Mouse (Mus musculus): ENCODE results near the gene Gm21915. TPM values are rescaled to one million over a fixed set of nuclear protein-coding genes. Genes with fewer than 3 reads are reported as not detected.

Gm21915 gene
- not detected in 2 replicates for polyA plus RNA-seq (2012; rRNA removed)

DNA sequence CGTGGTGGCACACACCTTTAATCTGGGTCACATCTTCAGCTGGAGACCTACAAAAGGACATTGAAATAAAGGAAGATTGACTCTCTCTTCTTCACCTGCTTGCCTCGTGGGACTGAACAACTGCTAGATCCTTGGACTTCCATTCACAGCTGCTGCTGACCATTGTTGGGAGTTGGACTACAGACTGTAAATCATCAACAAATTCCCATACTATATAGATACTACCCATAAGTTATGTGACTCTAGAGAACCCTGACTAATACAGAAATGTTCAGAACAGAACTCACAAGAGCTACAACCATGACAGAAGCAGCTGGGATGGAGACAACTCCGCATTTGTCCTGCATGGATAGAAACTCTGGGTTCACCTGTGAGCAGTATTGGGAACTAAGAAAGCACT, at the start of gene Gm21915:
Gene Gm21915, plus strand, starts transcription at position 301 of the 400 bp plus-strand sequence.
- Histone ChIP-seq H3K27ac (ENCODE audit: insufficient read depth, low read depth, low read length) (no peak within 1 kb of the TSS), H3K36me3 (ENCODE audit: control insufficient read depth, insufficient read depth, low read length) (no peaks in the 10 kb centered on the region), H3K27me3 (replicated peaks; ENCODE audit: control insufficient read depth, insufficient read depth, low read length) (no peaks in the 10 kb centered on the region), H3K4me3 (ENCODE audit: insufficient read depth, low read depth, low read length) (no peak within 1 kb of the TSS), H3K4me1 (ENCODE audit: control insufficient read depth, insufficient read depth, low read length) (no peaks in the 10 kb centered on the region)
- DNase-seq, result no peak
- 89% methylated on average over 3 of the region's 3 CpGs for WGBS
- no peak for TF ChIP-seq POLR2A (IDR thresholded peaks at IDR 0.05; ENCODE audit: low read depth, low read length)
- no peak for TF ChIP-seq CTCF (conservative IDR thresholded peaks at IDR 0.05; ENCODE audit: insufficient read depth, insufficient read length, low read depth, low read length)

DNA sequence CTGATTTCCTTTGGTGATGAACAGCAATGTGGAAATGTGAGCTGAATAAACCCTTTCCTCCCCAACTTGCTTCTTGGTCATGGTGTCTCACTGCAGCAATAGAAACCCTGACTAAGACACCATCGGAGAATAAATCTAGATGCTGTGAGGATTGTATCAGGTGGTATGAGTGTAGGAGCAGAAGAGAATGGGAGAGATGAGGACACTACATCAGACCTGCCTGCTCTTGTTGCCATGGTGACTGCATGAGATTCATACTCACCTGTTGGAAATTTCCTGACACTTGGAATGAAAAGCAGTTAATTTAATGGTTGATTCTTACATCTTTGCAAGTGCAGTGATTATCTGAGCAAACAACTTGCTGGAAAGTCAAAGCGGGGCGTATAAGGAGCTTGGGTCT, 48.1 kb upstream of the Gm21915 start:
- no peaks in the 10 kb centered on the region for H3K4me1 ChIP-seq (ENCODE audit: control insufficient read depth, insufficient read depth, low read length)
- no peaks in the 10 kb centered on the region for H3K36me3 ChIP-seq (ENCODE audit: control insufficient read depth, insufficient read depth, low read length)
- no peak overlapping the region for H3K27ac ChIP-seq (ENCODE audit: insufficient read depth, low read depth, low read length)
- no peak overlapping the region for H3K4me3 ChIP-seq (ENCODE audit: insufficient read depth, low read depth, low read length)
- no peaks in the 10 kb centered on the region for H3K27me3 ChIP-seq (replicated peaks; ENCODE audit: control insufficient read depth, insufficient read depth, low read length)
- 97% methylated on average over 3 of the region's 3 CpGs for WGBS
- TF ChIP-seq POLR2A (IDR thresholded peaks at IDR 0.05; ENCODE audit: low read depth, low read length) (no peak), CTCF (conservative IDR thresholded peaks at IDR 0.05; ENCODE audit: insufficient read depth, insufficient read length, low read depth, low read length) (no peak)
- DNase-seq, result no peak

DNA sequence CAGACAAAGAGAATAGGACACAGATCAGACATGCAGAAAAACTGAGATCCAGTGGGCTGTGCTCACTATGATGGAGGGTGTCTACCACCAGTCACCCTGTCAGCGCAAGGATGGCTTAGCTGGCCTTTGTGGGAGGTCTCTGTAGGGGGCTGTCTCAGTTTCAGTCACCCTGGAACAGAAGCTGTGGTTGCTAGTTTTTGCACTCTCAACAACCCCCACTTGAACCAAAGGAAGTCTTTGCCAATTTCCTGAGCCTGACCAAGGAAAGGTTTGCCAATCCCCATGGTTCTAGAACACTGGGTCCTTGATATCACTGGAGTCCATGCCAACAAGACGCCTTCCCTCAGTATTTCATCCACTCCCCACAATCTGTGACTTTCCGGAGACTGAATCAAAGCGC, 47.6 kb upstream of the Gm21915 start:
- Histone ChIP-seq H3K27ac (ENCODE audit: insufficient read depth, low read depth, low read length) (no peak overlapping the region), H3K4me1 (ENCODE audit: control insufficient read depth, insufficient read depth, low read length) (no peaks in the 10 kb centered on the region), H3K36me3 (ENCODE audit: control insufficient read depth, insufficient read depth, low read length) (no peaks in the 10 kb centered on the region), H3K4me3 (ENCODE audit: insufficient read depth, low read depth, low read length) (no peak overlapping the region), H3K27me3 (replicated peaks; ENCODE audit: control insufficient read depth, insufficient read depth, low read length) (no peaks in the 10 kb centered on the region)
- 97% methylated on average over 4 of the region's 4 CpGs for WGBS
- TF ChIP-seq POLR2A (IDR thresholded peaks at IDR 0.05; ENCODE audit: low read depth, low read length), result no peak
- TF ChIP-seq CTCF (conservative IDR thresholded peaks at IDR 0.05; ENCODE audit: insufficient read depth, insufficient read length, low read depth, low read length), result no peak
- no peak for DNase-seq

DNA sequence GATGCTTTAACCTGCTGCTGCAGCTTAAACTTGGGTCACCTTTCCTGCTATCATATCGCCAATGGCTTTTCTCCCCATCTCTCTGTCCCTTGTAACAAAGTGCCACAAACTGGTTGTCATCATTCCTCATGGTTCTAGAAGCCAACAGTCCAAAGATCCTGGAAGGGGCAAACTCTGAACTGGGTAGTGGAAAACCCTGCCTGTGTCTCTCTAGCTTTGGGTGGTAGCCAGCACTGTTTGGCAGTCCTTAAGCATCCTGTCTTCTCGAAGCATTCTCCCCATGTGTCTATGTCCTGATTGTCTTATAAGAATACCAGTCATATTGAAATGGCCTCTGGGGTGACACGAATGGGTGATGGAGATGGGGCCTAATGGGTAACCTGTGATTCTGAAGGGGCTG, 45.1 kb upstream of the Gm21915 start:
- Histone ChIP-seq H3K27me3 (replicated peaks; ENCODE audit: control insufficient read depth, insufficient read depth, low read length) (no peaks in the 10 kb centered on the region), H3K4me1 (ENCODE audit: control insufficient read depth, insufficient read depth, low read length) (peaks cover 5% of the 10 kb centered on the region; the same call in 1 of the 2 replicates), H3K36me3 (ENCODE audit: control insufficient read depth, insufficient read depth, low read length) (no peaks in the 10 kb centered on the region), H3K4me3 (ENCODE audit: insufficient read depth, low read depth, low read length) (no peak overlapping the region), H3K27ac (ENCODE audit: insufficient read depth, low read depth, low read length) (no peak overlapping the region)
- DNase-seq, result peak; percentile 73
- WGBS, result 68% methylated on average over 3 of the region's 3 CpGs
- TF ChIP-seq POLR2A (IDR thresholded peaks at IDR 0.05; ENCODE audit: low read depth, low read length) (no peak), CTCF (conservative IDR thresholded peaks at IDR 0.05; ENCODE audit: insufficient read depth, insufficient read length, low read depth, low read length) (no peak)

DNA sequence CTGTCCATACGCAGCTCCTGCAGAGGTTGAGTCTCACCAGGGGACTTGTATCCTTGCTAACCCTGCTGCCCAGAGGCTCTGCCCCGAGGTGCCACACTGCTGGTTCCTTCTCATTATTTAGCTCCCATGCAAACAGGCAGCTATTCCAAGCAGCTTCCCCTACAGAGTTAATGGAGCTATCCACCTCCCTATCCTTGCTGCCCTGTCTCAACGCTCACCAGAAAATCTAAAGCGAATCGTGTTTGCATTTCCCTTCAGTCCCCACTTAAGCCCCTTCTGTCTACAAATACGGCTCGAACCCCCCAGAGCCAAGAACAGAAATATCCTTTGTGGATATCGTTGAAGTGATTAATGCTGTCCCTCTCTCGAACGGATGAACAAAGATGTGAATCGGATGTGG, 43.8 kb upstream of the Gm21915 start:
- H3K36me3 ChIP-seq (ENCODE audit: control insufficient read depth, insufficient read depth, low read length), result no peaks in the 10 kb centered on the region
- WGBS, result 71% methylated on average over 11 of the region's 11 CpGs
- no peak for DNase-seq
- H3K27ac ChIP-seq (ENCODE audit: insufficient read depth, low read depth, low read length), result no peak overlapping the region
- TF ChIP-seq CTCF (conservative IDR thresholded peaks at IDR 0.05; ENCODE audit: insufficient read depth, insufficient read length, low read depth, low read length), result no peak
- TF ChIP-seq POLR2A (IDR thresholded peaks at IDR 0.05; ENCODE audit: low read depth, low read length), result no peak
- peaks cover 5% of the 10 kb centered on the region; the same call in 1 of the 2 replicates for H3K4me1 ChIP-seq (ENCODE audit: control insufficient read depth, insufficient read depth, low read length)
- no peaks in the 10 kb centered on the region for H3K27me3 ChIP-seq (replicated peaks; ENCODE audit: control insufficient read depth, insufficient read depth, low read length)
- no peak overlapping the region for H3K4me3 ChIP-seq (ENCODE audit: insufficient read depth, low read depth, low read length)

DNA sequence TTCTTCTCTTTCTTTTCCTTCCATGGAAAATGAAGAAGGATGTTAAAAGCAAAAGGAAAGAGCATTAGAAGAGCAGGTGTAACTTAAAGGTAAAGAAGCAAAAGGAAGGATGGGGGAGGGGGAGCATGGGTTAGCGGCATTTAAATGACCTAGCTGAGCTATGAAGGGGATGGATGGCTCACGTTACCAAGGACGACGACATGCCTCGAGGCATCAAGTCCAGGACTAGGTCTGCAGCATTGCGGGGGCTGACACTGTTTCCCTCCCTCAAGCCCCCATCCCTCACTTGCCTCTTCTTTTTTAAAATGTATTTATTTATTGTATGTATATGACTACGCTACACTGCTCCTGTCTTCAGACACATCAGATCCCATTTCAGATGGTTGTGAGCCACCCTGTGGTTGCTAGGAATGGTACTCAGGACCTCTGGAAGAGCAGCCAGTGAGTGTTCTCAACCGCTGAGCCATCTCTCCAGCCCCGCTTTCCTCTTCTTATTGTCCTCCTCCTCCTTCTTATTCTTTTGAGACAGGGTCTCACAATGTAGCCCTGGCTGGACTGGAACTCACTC, 43.2 kb upstream of the Gm21915 start:
- Histone ChIP-seq H3K27ac (ENCODE audit: insufficient read depth, low read depth, low read length) (no peak overlapping the region), H3K4me3 (ENCODE audit: insufficient read depth, low read depth, low read length) (no peak overlapping the region), H3K36me3 (ENCODE audit: control insufficient read depth, insufficient read depth, low read length) (no peaks in the 10 kb centered on the region), H3K4me1 (ENCODE audit: control insufficient read depth, insufficient read depth, low read length) (peaks cover 5% of the 10 kb centered on the region; the same call in 1 of the 2 replicates), H3K27me3 (replicated peaks; ENCODE audit: control insufficient read depth, insufficient read depth, low read length) (no peaks in the 10 kb centered on the region)
- no peak for DNase-seq
- WGBS, result 68% methylated on average over 9 of the region's 9 CpGs
- no peak for TF ChIP-seq POLR2A (IDR thresholded peaks at IDR 0.05; ENCODE audit: low read depth, low read length)
- no peak for TF ChIP-seq CTCF (conservative IDR thresholded peaks at IDR 0.05; ENCODE audit: insufficient read depth, insufficient read length, low read depth, low read length)

DNA sequence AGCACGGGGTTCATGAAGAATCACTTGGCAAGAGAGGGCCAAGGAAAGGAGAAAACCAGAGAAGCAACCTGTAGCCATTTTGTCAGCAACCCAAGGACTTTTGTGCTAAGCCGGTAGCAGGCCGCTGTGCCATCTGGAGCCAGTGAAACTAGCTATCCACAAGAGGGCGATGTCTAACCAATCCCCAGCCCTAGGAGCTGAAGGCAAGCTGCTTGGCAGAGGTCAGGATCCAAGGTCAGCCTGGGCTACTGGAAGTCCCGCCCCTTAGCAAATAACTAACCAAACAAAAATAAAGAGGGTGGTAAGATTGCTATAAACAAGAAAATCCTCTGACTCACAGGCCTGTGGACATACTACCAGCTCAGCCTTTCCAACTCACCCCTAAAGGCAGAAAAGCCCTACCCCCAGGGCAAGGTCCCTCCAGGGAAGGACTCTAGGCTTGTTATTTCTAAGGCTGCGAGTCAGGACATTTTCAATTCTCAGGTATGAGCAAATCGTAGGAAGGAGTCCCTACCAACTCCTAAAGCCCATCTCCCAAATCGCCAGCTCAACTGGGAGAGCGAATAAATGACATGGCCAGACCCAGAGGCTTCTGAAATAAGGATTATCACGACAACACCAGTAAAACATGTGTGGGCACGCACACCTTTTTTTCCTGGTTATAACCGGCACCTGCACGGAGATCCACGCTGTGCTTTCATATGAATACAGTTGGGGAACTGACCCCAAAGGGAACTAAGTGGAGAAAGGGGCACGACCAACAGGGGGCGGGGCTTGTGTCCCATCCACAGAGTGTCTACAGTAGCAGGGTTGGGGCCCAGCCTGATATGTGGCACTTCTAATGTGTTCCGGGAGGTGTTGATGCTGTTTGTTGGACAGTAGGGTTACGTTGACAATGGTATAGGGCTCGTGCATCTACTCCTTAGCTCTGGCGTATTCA, 42.0 kb upstream of the Gm21915 start:
- Histone ChIP-seq H3K27me3 (replicated peaks; ENCODE audit: control insufficient read depth, insufficient read depth, low read length) (no peaks in the 10 kb centered on the region), H3K4me1 (ENCODE audit: control insufficient read depth, insufficient read depth, low read length) (peaks cover 5% of the 10 kb centered on the region; the same call in 1 of the 2 replicates), H3K4me3 (ENCODE audit: insufficient read depth, low read depth, low read length) (no peak overlapping the region), H3K27ac (ENCODE audit: insufficient read depth, low read depth, low read length) (peak overlapping the region; percentile 71; the same call in 1 of the 2 replicates), H3K36me3 (ENCODE audit: control insufficient read depth, insufficient read depth, low read length) (no peaks in the 10 kb centered on the region)
- WGBS, result 63% methylated on average over 20 of the region's 20 CpGs
- DNase-seq, result peak; percentile 94
- no peak for TF ChIP-seq POLR2A (IDR thresholded peaks at IDR 0.05; ENCODE audit: low read depth, low read length)
- peak; percentile 95 for TF ChIP-seq CTCF (conservative IDR thresholded peaks at IDR 0.05; ENCODE audit: insufficient read depth, insufficient read length, low read depth, low read length)

Data from kidney, adult 2 months (tissue).